Mouse (Mus musculus) bone marrow macrophage, adult 2 months (primary cell): ENCODE measurements around the gene Gadd45gip1.

ENCODE experiments used
- CTCF ChIP-seq: IDR thresholded peaks from 2 replicates; pipeline ENCODE4 v1.5.1; 2012; ENCODE audit warnings: low read depth, mild to moderate bottlenecking, low read length, moderate library complexity
- POLR2A ChIP-seq: IDR thresholded peaks from 2 replicates; pipeline ENCODE4 v1.6.1; 2012; ENCODE audit warnings: mild to moderate bottlenecking, low read depth, low read length, borderline replicate concordance

DNA sequence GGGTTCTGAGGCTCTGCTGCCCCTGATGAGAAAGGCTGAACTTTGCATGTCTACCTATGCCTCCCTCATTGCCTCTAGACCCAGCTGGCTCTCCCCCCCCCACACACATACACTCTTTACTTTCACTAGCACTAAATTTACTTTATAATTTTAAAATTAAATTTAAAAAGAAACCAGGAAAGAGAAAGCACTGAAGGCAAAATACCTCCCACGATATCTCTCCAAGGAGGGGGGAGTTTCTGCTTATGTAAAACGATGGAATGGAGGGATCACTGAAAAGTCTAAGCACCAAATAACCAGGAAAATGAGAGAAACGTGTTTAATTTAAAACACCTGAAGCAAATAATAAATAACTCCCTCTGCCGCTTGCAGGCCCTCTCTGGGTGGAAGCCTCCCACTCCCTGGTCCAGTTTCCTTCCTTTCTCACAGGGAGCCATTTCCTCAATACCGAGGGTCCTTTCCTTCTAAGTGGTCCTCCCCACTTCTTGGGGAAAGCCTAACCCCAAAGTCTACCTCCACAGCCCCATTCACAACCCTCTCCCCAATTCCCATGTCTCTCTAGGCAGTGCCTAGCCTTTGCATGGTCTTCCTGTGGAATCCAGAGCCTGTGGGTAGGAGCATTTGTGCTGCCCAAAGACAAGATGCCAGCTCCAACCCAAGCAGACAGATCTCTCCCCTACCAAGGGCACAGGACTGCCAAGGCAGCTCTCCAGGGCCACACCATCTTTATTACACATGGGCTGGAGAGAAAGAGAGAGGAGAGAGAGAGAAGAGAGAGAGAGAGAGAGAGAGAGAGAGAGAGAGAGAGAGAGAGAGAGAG, 49.4 kb upstream of the Gadd45gip1 start:
- TF ChIP-seq CTCF (no peak), POLR2A (no peak)
